Mouse (Mus musculus): ENCODE results near the gene Kirrel3. TPM values are rescaled to one million over a fixed set of nuclear protein-coding genes. Genes with fewer than 3 reads are reported as not detected.

The Kirrel3 gene
- polyA plus RNA-seq, 1 experiment from 2014 or later = 6.6 TPM

DNA sequence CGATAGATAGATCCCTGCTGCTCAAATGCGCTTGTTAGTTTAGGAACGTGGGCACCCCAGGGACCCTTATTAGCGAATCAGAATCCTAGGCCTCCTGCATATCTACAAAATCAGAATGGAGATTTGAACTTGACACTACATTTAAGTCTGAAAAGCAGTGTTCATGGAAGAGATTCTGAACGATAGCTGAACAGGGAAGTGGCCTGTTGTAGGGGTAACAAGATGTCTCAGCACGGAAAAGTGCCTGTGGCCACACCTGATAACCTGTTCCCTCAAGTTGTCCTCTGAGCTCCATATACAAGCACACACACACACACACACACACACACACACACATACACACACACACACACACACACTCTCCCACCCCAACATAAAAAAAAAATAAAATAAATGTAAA, 571.9 kb downstream of the Kirrel3 start:
- WGBS = 93% methylated on average over 6 of the region's 6 CpGs
- Histone ChIP-seq H3K27me3 (ENCODE audit: control insufficient read depth, insufficient read depth, low read length) (no peaks in the 10 kb centered on the region), H3K9me3 (ENCODE audit: control insufficient read depth, low read length) (no peaks in the 10 kb centered on the region), H3K27ac (ENCODE audit: low read depth, low read length) (no peak overlapping the region), H3K4me3 (ENCODE audit: low read depth, low read length) (no peak overlapping the region), H3K4me1 (ENCODE audit: control insufficient read depth, insufficient read depth, low read length) (no peaks in the 10 kb centered on the region), H3K36me3 (ENCODE audit: control insufficient read depth, insufficient read depth, low read length) (no peaks in the 10 kb centered on the region), H3K9ac (ENCODE audit: low read length) (no peak overlapping the region), H3K4me2 (ENCODE audit: low read depth) (no peak overlapping the region)
- DNase-seq (ENCODE audit: low spot score) (no peak), ATAC-seq (ENCODE audit: insufficient read depth, low FRiP score, low TSS enrichment) (no peak)

DNA sequence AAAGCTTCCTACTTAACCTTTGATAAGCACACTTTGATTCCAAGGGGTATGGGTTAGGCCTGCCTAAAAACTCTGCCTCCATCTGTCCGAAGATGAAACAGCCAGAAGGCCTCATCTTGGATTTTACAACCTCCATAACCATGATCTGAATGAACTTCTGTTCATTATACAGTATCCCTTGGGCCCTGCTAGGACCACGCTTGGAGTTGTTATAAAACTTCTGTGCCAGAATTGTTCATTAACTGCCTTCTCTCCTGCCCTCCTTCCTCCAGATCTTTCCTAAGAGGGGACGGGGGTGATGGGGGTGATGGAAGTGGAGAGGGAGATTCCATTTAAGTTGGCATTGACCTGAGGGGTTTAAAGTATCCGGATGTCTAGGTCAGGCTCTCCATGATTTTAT, 572.5 kb downstream of the Kirrel3 start:
- no peak for ATAC-seq (ENCODE audit: insufficient read depth, low FRiP score, low TSS enrichment)
- DNase-seq (ENCODE audit: low spot score) = no peak
- Histone ChIP-seq H3K4me1 (ENCODE audit: control insufficient read depth, insufficient read depth, low read length) (no peaks in the 10 kb centered on the region), H3K27me3 (ENCODE audit: control insufficient read depth, insufficient read depth, low read length) (no peaks in the 10 kb centered on the region), H3K4me3 (ENCODE audit: low read depth, low read length) (no peak overlapping the region), H3K9ac (ENCODE audit: low read length) (no peak overlapping the region), H3K9me3 (ENCODE audit: control insufficient read depth, low read length) (no peaks in the 10 kb centered on the region), H3K36me3 (ENCODE audit: control insufficient read depth, insufficient read depth, low read length) (no peaks in the 10 kb centered on the region), H3K4me2 (ENCODE audit: low read depth) (no peak overlapping the region), H3K27ac (ENCODE audit: low read depth, low read length) (no peak overlapping the region)
- WGBS = 91% methylated on average over 4 of the region's 4 CpGs

DNA sequence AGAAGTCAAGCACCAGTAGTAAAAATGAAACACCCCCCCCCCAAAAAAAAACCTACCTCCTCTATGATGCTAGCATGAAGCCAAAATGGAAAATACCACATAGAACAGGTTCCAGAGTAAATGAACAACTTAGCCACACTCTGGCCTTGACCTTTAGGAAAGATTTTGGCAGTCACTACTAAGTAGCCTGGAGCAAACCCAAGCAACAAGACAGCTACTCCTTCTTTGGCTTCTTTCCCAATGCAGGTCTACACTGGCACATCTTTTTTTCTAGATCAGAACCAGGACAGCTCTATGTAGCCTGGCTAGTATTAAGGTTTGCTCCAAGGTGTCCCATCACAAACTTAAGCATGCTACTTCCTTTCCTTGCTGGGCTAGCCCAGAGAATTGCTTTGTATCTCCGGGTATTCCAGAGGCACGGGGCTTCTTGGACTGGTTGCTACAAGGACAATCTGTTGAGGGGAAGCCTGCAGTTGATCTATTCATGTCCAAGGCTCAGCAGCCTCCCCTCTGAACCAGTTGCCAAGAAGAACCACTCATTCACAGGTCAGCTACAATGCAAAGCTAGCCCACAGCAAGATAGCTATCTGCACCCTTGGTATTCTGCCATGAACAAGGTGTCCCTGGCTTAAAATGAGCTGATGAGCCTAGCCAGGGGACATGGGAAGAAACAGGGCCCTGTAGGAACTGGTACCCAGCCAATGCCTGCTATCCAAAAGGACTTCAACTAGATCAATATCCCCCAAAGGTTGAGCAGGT, 573.1 kb downstream of the Kirrel3 start:
- H3K36me3 ChIP-seq (ENCODE audit: control insufficient read depth, insufficient read depth, low read length) = no peaks in the 10 kb centered on the region
- no peaks in the 10 kb centered on the region for H3K4me1 ChIP-seq (ENCODE audit: control insufficient read depth, insufficient read depth, low read length)
- no peak overlapping the region for H3K27ac ChIP-seq (ENCODE audit: low read depth, low read length)
- H3K9ac ChIP-seq (ENCODE audit: low read length) = no peak overlapping the region
- WGBS = 96% methylated on average over 2 of the region's 2 CpGs
- H3K4me2 ChIP-seq (ENCODE audit: low read depth) = no peak overlapping the region
- ATAC-seq (ENCODE audit: insufficient read depth, low FRiP score, low TSS enrichment) (no peak), DNase-seq (ENCODE audit: low spot score) (no peak)
- H3K4me3 ChIP-seq (ENCODE audit: low read depth, low read length) = no peak overlapping the region
- no peaks in the 10 kb centered on the region for H3K27me3 ChIP-seq (ENCODE audit: control insufficient read depth, insufficient read depth, low read length)
- H3K9me3 ChIP-seq (ENCODE audit: control insufficient read depth, low read length) = no peaks in the 10 kb centered on the region

DNA sequence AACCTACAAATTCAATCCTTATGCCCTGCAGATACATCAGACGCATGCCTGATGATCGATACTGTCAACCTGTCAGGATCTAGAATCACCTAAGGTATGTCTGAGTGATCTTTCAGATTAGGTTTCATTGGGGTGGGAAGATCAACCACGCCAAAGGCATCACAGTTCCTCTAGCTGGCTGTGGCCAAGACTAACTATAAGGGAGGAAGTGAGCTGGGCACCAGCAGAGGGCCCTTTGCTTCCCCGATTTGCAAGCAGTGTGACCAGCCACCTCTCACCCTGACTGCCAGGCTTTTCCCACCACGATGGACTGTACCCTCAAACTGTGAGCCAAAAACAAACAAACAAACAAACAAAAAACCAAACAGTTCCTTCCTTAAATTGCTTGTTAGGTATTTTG, 574.2 kb downstream of the Kirrel3 start:
- Histone ChIP-seq H3K36me3 (ENCODE audit: control insufficient read depth, insufficient read depth, low read length) (no peaks in the 10 kb centered on the region), H3K4me2 (ENCODE audit: low read depth) (no peak overlapping the region), H3K4me1 (ENCODE audit: control insufficient read depth, insufficient read depth, low read length) (no peaks in the 10 kb centered on the region), H3K27me3 (ENCODE audit: control insufficient read depth, insufficient read depth, low read length) (no peaks in the 10 kb centered on the region), H3K9ac (ENCODE audit: low read length) (no peak overlapping the region), H3K27ac (ENCODE audit: low read depth, low read length) (no peak overlapping the region), H3K4me3 (ENCODE audit: low read depth, low read length) (no peak overlapping the region), H3K9me3 (ENCODE audit: control insufficient read depth, low read length) (no peaks in the 10 kb centered on the region)
- DNase-seq (ENCODE audit: low spot score) (no peak), ATAC-seq (ENCODE audit: insufficient read depth, low FRiP score, low TSS enrichment) (no peak)
- WGBS = 88% methylated on average over 5 of the region's 5 CpGs

DNA sequence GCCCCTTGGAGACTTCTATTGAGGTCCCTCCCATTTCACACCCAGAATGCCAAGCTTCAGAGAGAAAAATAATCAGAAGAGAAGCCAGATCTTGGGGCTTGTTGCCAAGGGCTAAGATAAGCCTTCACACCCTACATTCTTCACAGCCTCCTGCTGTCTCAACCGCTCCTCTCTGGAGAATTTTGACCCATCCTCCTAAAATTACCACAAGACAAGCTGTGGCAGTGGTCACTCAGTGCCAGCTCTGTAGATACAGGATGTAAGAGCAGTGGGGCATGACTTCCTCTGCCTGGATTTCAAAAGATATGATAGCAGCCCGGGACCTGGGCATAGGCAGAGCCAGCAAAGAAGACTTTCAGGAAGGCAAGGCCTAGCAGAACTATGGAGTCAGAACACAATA, 575.8 kb downstream of the Kirrel3 start:
- Histone ChIP-seq H3K9me3 (ENCODE audit: control insufficient read depth, low read length) (no peaks in the 10 kb centered on the region), H3K4me3 (ENCODE audit: low read depth, low read length) (no peak overlapping the region), H3K4me1 (ENCODE audit: control insufficient read depth, insufficient read depth, low read length) (no peaks in the 10 kb centered on the region), H3K36me3 (ENCODE audit: control insufficient read depth, insufficient read depth, low read length) (no peaks in the 10 kb centered on the region), H3K9ac (ENCODE audit: low read length) (no peak overlapping the region), H3K27ac (ENCODE audit: low read depth, low read length) (no peak overlapping the region), H3K4me2 (ENCODE audit: low read depth) (no peak overlapping the region), H3K27me3 (ENCODE audit: control insufficient read depth, insufficient read depth, low read length) (no peaks in the 10 kb centered on the region)
- DNase-seq (ENCODE audit: low spot score) (no peak), ATAC-seq (ENCODE audit: insufficient read depth, low FRiP score, low TSS enrichment) (no peak)
- WGBS = 85% methylated on average over 2 of the region's 2 CpGs
